Mouse (Mus musculus) hindbrain, postnatal 0 days (tissue): Measurements from ENCODE around the gene Svbp. TPM values are rescaled to one million over a fixed set of nuclear protein-coding genes. Genes with fewer than 3 reads are reported as not detected.
A peak's percentile ranks its signal among the peaks of the same experiment; 100 is the strongest.

ENCODE experiments used
- ATAC-seq: fragments of 200-750 bp; cut with Nextera tagmentation; 2 replicates; pipeline ENCODE4 v1.8.0; 2017; ENCODE audit warnings: mild to moderate bottlenecking, moderate TSS enrichment, moderate library complexity
- DNase-seq: peaks from one replicate; pipeline ENCODE4 v3.0.0-alpha.2; 2015; ENCODE audit warnings: low spot score
- H3K27ac ChIP-seq: fragments of 300-500 bp; sonication (generic); 2 replicates; pipeline ENCODE4 v1.5.1; 2014; ENCODE audit warnings: mild to moderate bottlenecking
- H3K27me3 ChIP-seq: fragments of 300-500 bp; sonication (generic); 2 replicates; pipeline ENCODE4 v1.6.1; 2014; ENCODE audit warnings: low read length, mixed read lengths; ENCODE audit not compliant: insufficient read depth
- H3K36me3 ChIP-seq: fragments of 300-500 bp; sonication (generic); 2 replicates; pipeline ENCODE4 v1.6.1; 2014; ENCODE audit warnings: low read length, mixed read lengths; ENCODE audit not compliant: insufficient read depth
- H3K4me1 ChIP-seq: fragments of 300-500 bp; sonication (generic); 2 replicates; pipeline ENCODE4 v1.6.1; 2014; ENCODE audit warnings: antibody characterized with exemption, low read length, mixed read lengths; ENCODE audit not compliant: insufficient read depth
- H3K4me2 ChIP-seq: fragments of 300-500 bp; sonication (generic); 2 replicates; pipeline ENCODE4 v1.6.1; 2014; ENCODE audit warnings: low read depth, mild to moderate bottlenecking, low read length, moderate library complexity, mixed read lengths
- H3K4me3 ChIP-seq: fragments of 300-500 bp; sonication (generic); 2 replicates; pipeline ENCODE4 v1.5.1; 2014; ENCODE audit warnings: low read length
- H3K9ac ChIP-seq: fragments of 300-500 bp; sonication (generic); replicated peaks from 2 replicates; pipeline ENCODE4 v1.6.1; 2014; ENCODE audit warnings: mild to moderate bottlenecking, low read length, moderate library complexity, mixed read lengths
- H3K9me3 ChIP-seq: fragments of 300-500 bp; sonication (generic); 2 replicates; pipeline ENCODE4 v1.6.1; 2016; ENCODE audit warnings: low read length, mixed read lengths
- CTCF ChIP-seq: IDR thresholded peaks from 2 replicates; pipeline ENCODE4 v1.5.1; 2016; ENCODE audit warnings: antibody characterized with exemption, control low read depth, low read depth
- WGBS: fragments of 180-500 bp; shearing (Covaris S2); extraction: QIAGEN DNeasy Blood & Tissue Kit; methylation state at CpG from one replicate; pipeline ENCODE4 v1.1.7; 2014; 5-methylcytosine and 5-hydroxymethylcytosine counted together
- polyA plus RNA-seq: library from polyadenylated mRNA; unstranded; fragments of >200 nt; fragmentation: Nextera tagmentation; extraction: Ambion mirVana; gene quantifications from 2 replicates; pipeline ENCODE4 v1.2.1, GENCODE M21; 2015
- total RNA-seq: library from RNA; depleted of rRNA; stranded (reverse); fragments of >200 nt; gene quantifications from 2 replicates; pipeline ENCODE4 v1.2.3, GENCODE M21; 2014

Gene Svbp
- total and polyA plus RNA-seq, 2 experiments from 2014 or later = 40.9 to 179 TPM

GRCm38 (mm10) chr4:119242571-119242970, 47.5 kb downstream of the Svbp start:
- Histone ChIP-seq H3K27ac (no peak overlapping the region), H3K27me3 (no peaks in the 10 kb centered on the region), H3K4me3 (no peak overlapping the region), H3K4me1 (peaks cover 4% of the 10 kb centered on the region; the same call in 1 of the 2 replicates), H3K4me2 (no peak overlapping the region), H3K9ac (no peak overlapping the region), H3K36me3 (peaks cover 29% of the 10 kb centered on the region), H3K9me3 (no peaks in the 10 kb centered on the region)
- WGBS = 94% methylated on average over 12 of the region's 12 CpGs
- DNase-seq = no peak
- no peak for ATAC-seq
- no peak for TF ChIP-seq CTCF

DNA sequence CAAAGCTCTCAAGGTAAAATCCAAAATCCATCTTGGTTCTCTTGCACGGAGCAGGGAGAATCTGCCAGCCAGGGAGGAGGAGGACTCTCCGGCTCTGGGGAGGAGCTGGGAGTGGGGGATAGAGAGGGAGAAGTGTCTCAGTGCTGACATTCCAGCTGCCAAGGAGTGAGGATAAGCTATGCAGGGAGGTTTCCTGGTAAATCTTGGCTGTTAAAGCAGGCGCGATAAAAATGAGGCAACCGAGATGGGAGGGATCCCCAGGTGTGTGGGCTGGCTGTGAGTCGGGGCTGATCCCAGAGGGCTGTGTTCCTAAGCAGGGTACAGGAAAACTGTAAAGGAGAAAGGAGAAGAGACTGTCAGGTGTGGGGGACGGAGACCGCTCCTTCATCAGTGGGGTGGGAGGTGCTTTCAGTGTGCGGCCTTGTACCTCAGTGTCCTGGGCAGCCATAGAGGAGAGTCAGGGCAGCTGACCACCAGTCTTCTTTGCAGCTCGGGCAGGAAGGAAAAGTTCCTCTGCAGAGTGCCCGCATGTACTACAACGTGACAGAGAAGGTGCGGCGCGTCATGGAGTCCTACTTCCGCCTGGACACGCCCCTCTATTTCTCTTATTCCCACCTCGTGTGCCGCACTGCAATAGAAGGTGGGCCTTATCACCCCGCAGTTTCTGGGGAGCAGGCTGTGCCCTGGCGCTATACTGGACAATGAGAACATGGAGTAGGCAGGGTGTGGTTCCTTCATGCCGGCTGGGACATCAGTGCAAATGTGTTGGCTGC, 49.5 kb downstream of the Svbp start:
- ATAC-seq = no peak
- WGBS = 72% methylated on average over 22 of the region's 22 CpGs
- H3K4me3 ChIP-seq = no peak overlapping the region
- no peaks in the 10 kb centered on the region for H3K9me3 ChIP-seq
- no peak for DNase-seq
- H3K27ac ChIP-seq = no peak overlapping the region
- H3K36me3 ChIP-seq = peaks cover 34% of the 10 kb centered on the region
- no peak overlapping the region for H3K4me2 ChIP-seq
- H3K27me3 ChIP-seq = no peaks in the 10 kb centered on the region
- H3K9ac ChIP-seq = no peak overlapping the region
- TF ChIP-seq CTCF = no peak
- peaks cover 4% of the 10 kb centered on the region; the same call in 1 of the 2 replicates for H3K4me1 ChIP-seq

GRCm38 (mm10) chr4:119245556-119245955, 50.5 kb downstream of the Svbp start:
- Histone ChIP-seq H3K9me3 (no peaks in the 10 kb centered on the region), H3K4me2 (no peak overlapping the region), H3K4me1 (peaks cover 4% of the 10 kb centered on the region; the same call in 1 of the 2 replicates), H3K4me3 (no peak overlapping the region), H3K27me3 (no peaks in the 10 kb centered on the region), H3K27ac (no peak overlapping the region), H3K36me3 (peaks cover 34% of the 10 kb centered on the region), H3K9ac (no peak overlapping the region)
- DNase-seq (peak; percentile 61), ATAC-seq (peak; percentile 36)
- 36% methylated on average over 7 of the region's 7 CpGs for WGBS
- TF ChIP-seq CTCF = no peak

GRCm38 (mm10) chr4:119245961-119246360, 50.9 kb downstream of the Svbp start:
- DNase-seq = no peak

DNA sequence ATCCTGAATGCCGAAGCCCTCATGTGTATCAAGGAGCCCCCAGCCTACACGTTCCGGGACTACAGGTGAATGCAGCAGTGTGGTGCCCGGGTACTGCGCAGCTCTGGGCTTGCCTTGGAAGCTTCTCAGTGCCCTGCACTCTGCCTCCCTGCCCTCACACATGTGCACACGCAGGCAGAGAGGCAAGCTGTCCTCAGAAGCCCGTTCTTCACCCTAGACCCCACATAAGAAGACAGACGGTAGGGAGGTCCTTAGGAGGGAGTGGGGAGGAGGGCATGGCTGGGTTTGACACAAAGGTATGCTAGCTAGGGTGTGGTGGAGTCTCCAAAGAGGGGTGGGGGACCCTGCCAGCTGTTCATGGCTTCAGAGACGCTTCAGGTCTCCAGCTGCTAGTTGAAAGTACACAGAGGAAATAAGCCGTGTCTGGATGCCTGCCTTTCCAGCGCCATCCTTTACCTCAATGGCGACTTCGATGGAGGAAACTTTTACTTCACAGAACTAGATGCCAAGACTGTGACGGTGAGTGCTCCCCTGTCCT, 51.7 kb downstream of the Svbp start:
- H3K27me3 ChIP-seq = no peaks in the 10 kb centered on the region
- H3K4me2 ChIP-seq = no peak overlapping the region
- peaks cover 32% of the 10 kb centered on the region for H3K36me3 ChIP-seq
- no peak overlapping the region for H3K9ac ChIP-seq
- H3K4me1 ChIP-seq = peaks cover 4% of the 10 kb centered on the region; the same call in 1 of the 2 replicates
- WGBS = 65% methylated on average over 14 of the region's 14 CpGs
- no peak overlapping the region for H3K27ac ChIP-seq
- H3K9me3 ChIP-seq = no peaks in the 10 kb centered on the region
- ATAC-seq = no peak
- no peak overlapping the region for H3K4me3 ChIP-seq
- no peak for DNase-seq
- no peak for TF ChIP-seq CTCF

More at GRCm38 (mm10) chr4:119245961-119246360, 50.9 kb downstream of the Svbp start:
- no peak for ATAC-seq
- no peak for TF ChIP-seq CTCF
- H3K4me2 ChIP-seq = no peak overlapping the region
- no peak overlapping the region for H3K4me3 ChIP-seq
- H3K27me3 ChIP-seq = no peaks in the 10 kb centered on the region
- H3K4me1 ChIP-seq = peaks cover 4% of the 10 kb centered on the region; the same call in 1 of the 2 replicates
- H3K27ac ChIP-seq = no peak overlapping the region
- peaks cover 34% of the 10 kb centered on the region for H3K36me3 ChIP-seq
- 58% methylated on average over 9 of the region's 9 CpGs for WGBS
- no peaks in the 10 kb centered on the region for H3K9me3 ChIP-seq
- no peak overlapping the region for H3K9ac ChIP-seq

GRCm38 (mm10) chr4:119247462-119248235, 52.5 kb downstream of the Svbp start:
- peaks cover 23% of the 10 kb centered on the region for H3K36me3 ChIP-seq
- H3K4me3 ChIP-seq = no peak overlapping the region
- WGBS = 23% methylated on average over 13 of the region's 13 CpGs
- H3K27ac ChIP-seq = peak overlapping the region; percentile 32; the same call in 1 of the 2 replicates
- H3K4me1 ChIP-seq = peaks cover 4% of the 10 kb centered on the region; the same call in 1 of the 2 replicates
- H3K27me3 ChIP-seq = no peaks in the 10 kb centered on the region
- ATAC-seq (peak; percentile 58), DNase-seq (peak; percentile 70)
- H3K4me2 ChIP-seq = no peak overlapping the region
- peak; percentile 79 for TF ChIP-seq CTCF
- H3K9me3 ChIP-seq = no peaks in the 10 kb centered on the region
- no peak overlapping the region for H3K9ac ChIP-seq
